Mouse (Mus musculus) frontal cortex, postnatal 36 days (tissue): ENCODE results near the gene Pmel.
A peak's percentile ranks its signal among the peaks of the same experiment; 100 is the strongest.
"Not testable (repeated sequence)": the region's sequence is repeated elsewhere in the genome, so short reads cannot be mapped to it uniquely, and the experiment has no call there.

Experiments
- DNase-seq, 2 experiments: peaks; one replicate each; pipeline ENCODE4 v3.0.0; 2022; ENCODE audit warnings: low spot score in 2 of 2

Gene Pmel

GRCm38 (mm10) chr10:128702328-128703007, 1.5 kb upstream of the Pmel start:
- DNase-seq, result no peak

GRCm38 (mm10) chr10:128704491-128705316, 709 bp downstream of the Pmel start, which contains the start of gene Cdk2:
TSS of gene Cdk2 (minus strand) at chr10:128705031.
- peak; percentile 74 to 75 for DNase-seq

GRCm38 (mm10) chr10:128705317-128705693, 1.3 kb downstream of the Pmel start:
- DNase-seq, result no peak

GRCm38 (mm10) chr10:128711318-128711717, 7.3 kb downstream of the Pmel start:
- DNase-seq, result not testable (repeated sequence)

- DNase-seq, result no peak
These were observed 11.9 kb downstream of the Pmel start for GRCm38 (mm10) chr10:128715559-128716537.

GRCm38 (mm10) chr10:128725466-128725865, 21.5 kb downstream of the Pmel start:
- DNase-seq, result not testable (repeated sequence)

GRCm38 (mm10) chr10:128728059-128728458, 24.1 kb downstream of the Pmel start:
- no peak for DNase-seq

- DNase-seq, result peak; percentile 51 to 56
These were observed 27.0 kb downstream of the Pmel start for GRCm38 (mm10) chr10:128731002-128731433.

GRCm38 (mm10) chr10:128731992-128732391, 28.0 kb downstream of the Pmel start:
- DNase-seq, result no peak

- DNase-seq, result no peak
These were observed 33.4 kb downstream of the Pmel start for GRCm38 (mm10) chr10:128737435-128737834.

- no peak for DNase-seq
These were observed 36.3 kb downstream of the Pmel start for GRCm38 (mm10) chr10:128740296-128740695.

- no peak for DNase-seq
These were observed 38.6 kb downstream of the Pmel start for GRCm38 (mm10) chr10:128742616-128743015.

GRCm38 (mm10) chr10:128743235-128743634, 39.2 kb downstream of the Pmel start:
- no peak for DNase-seq

- peak; percentile 46 to 61 for DNase-seq
These were observed 39.8 kb downstream of the Pmel start for GRCm38 (mm10) chr10:128743791-128744191.

- DNase-seq, result no peak
These were observed 40.2 kb downstream of the Pmel start for GRCm38 (mm10) chr10:128744211-128744610.

- DNase-seq, result no peak
These were observed 40.9 kb downstream of the Pmel start, which contains the start of gene Dgka for GRCm38 (mm10) chr10:128744680-128745601. TSS of gene Dgka (minus strand) at chr10:128744855.

GRCm38 (mm10) chr10:128745946-128746613, 42.1 kb downstream of the Pmel start:
- no peak for DNase-seq

GRCm38 (mm10) chr10:128746972-128747645, 43.1 kb downstream of the Pmel start:
- no peak for DNase-seq

GRCm38 (mm10) chr10:128747646-128748251, 43.8 kb downstream of the Pmel start, which contains the start of gene Pym1:
TSS of gene Pym1 (plus strand) at chr10:128747889.
- peak in 1 of 2 experiments; percentile 45 for DNase-seq
